Mouse (Mus musculus): ENCODE measurements around the gene Iqsec1.

DNA sequence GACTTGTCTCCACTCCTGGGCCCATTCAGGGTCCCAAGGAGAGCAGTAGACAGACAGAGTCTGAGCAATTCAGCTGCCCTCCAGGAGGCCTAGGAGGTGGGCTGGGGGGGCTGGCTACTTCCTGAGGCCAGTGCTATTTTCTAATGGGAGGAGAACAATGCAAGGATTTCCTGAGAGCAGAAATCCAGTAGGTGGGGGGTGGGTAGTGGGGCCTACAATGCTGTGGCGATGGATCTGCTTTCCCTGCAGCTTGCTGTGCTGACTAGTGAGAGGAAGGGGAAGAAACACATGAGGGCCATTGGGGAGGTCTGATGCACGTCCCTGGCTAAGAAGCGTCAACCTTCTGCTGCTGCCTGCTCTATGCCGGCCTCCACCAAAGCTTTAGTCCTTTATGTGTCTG lies 309.7 kb downstream of the Iqsec1 start:
- TF ChIP-seq POLR2A (IDR thresholded peaks at IDR 0.05; ENCODE audit: low read depth, low read length) (no peak), CTCF (IDR thresholded peaks at IDR 0.05; ENCODE audit: extremely low read depth, insufficient read depth, insufficient read length, insufficient replicate concordance) (no peak)

All from spleen, adult 2 months (tissue).